Mouse (Mus musculus) spleen, adult 2 months (tissue): ENCODE data around the gene Dffa. TPM values are rescaled to one million over a fixed set of nuclear protein-coding genes. Genes with fewer than 3 reads are reported as not detected.
A peak's percentile ranks its signal among the peaks of the same experiment; 100 is the strongest.

Experiments used
- DNase-seq, 2 experiments: peaks; one replicate each; pipeline versions ENCODE4 v3.0.0 to v3.0.0-alpha.2; 2012 to 2021; ENCODE audit warnings: low spot score in 2 of 2, low read depth in 1 of 2
- H3K27ac ChIP-seq: fragments of 200-500 bp; 2 replicates; pipeline ENCODE4 v1.5.1; 2012; ENCODE audit warnings: low read length, inconsistent platforms; ENCODE audit not compliant: insufficient read depth
- H3K27me3 ChIP-seq: fragments of 200-500 bp; 2 replicates; pipeline ENCODE4 v1.6.1; 2012; ENCODE audit warnings: mild to moderate bottlenecking, moderate library complexity, low read length, inconsistent platforms; ENCODE audit not compliant: control insufficient read depth, insufficient read depth
- H3K36me3 ChIP-seq: fragments of 200-500 bp; 2 replicates; pipeline ENCODE4 v1.6.1; 2012; ENCODE audit warnings: mild to moderate bottlenecking, low read length, inconsistent platforms; ENCODE audit not compliant: control insufficient read depth, insufficient read depth
- H3K4me1 ChIP-seq: fragments of 200-500 bp; 2 replicates; pipeline ENCODE4 v1.6.1; 2011; ENCODE audit warnings: inconsistent platforms; ENCODE audit not compliant: control insufficient read depth, insufficient read depth, insufficient read length
- H3K4me3 ChIP-seq: fragments of 200-500 bp; 2 replicates; pipeline ENCODE4 v1.5.1; 2011; ENCODE audit warnings: mild to moderate bottlenecking, inconsistent platforms; ENCODE audit not compliant: insufficient read depth, insufficient read length; ENCODE audit errors: extremely low read depth
- CTCF ChIP-seq: fragments of 200-500 bp; IDR thresholded peaks from 2 replicates; pipeline ENCODE4 v1.5.1; 2011; ENCODE audit warnings: mild to moderate bottlenecking, inconsistent platforms; ENCODE audit not compliant: insufficient read depth, insufficient read length, insufficient replicate concordance; ENCODE audit errors: extremely low read depth
- POLR2A ChIP-seq: fragments of 200-500 bp; IDR thresholded peaks from 2 replicates; pipeline ENCODE4 v1.6.1; 2011; ENCODE audit warnings: low read depth, low read length, inconsistent platforms
- WGBS: fragments of 180-500 bp; shearing (Covaris S2); methylation state at CpG from one replicate; pipeline ENCODE4 v1.1.7; 2018; 5-methylcytosine and 5-hydroxymethylcytosine counted together
- polyA plus RNA-seq: library from polyadenylated mRNA; depleted of rRNA; stranded (reverse); fragments of >200 nt; gene quantifications from 2 replicates; pipeline ENCODE4 v1.2.3, GENCODE M21; 2012

Dffa gene
- polyA plus RNA-seq, 1 experiment = 15.4 TPM

DNA sequence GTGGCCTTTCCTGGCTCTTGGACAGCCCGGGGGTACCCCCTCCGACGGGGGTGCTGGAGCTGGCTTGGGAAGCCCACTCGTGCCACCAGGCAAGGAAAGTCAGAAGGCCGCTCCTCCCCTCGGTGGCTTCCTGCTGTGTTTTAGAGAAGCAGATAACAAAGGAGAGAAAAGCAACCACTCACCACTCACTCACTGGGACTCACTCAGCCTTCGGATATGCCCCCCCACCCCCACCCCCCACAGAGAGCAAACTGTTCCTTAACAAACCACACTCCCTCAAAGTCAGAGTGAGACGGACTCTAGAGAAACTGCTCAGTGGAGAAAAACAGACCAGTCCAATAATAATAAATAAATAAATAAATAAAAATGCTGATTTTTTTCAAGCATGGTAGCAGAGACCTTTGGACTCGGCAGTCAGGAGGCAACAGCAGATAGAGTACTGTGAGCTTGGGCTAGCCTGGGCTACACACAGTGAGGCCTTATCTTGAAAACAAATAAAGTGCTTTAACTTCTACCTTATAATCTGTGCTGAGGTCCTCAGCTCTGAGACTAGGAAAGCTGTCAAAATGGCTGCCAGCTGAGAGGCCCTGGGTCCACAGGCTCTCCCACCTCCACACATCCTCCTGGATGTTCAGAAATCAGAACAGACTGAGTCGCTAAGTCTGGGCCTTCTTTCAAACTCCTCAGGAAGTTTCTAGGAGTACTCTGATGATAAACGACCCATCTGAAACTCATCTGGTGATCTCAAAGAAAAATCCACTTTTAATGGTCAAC, 21.6 kb downstream of the Dffa start:
- no peak for DNase-seq
- no peak for TF ChIP-seq POLR2A
- no peak for TF ChIP-seq CTCF

DNA sequence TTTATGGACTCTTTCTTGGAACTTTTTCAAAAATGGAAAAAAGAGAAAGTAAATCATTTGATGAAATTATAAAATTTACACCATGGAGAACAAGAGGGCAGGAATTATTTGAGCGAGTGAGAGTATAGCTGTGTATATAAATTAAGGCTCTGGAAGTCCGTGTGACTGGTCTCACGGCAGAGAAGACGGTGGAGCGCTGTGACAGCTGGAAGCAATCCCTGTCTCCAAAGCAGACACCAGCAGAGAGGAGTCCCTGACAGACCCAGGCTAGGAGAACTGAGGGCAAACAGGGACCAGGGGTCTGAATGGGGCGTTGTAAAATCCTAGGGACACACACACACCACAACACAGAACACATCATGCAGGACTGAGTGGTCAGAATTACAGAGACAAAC, 22.2 kb downstream of the Dffa start:
- no peak for DNase-seq
- WGBS = 95% methylated on average over 6 of the region's 6 CpGs
- Histone ChIP-seq H3K27ac (no peak overlapping the region), H3K4me3 (no peak overlapping the region), H3K36me3 (no peaks in the 10 kb centered on the region), H3K27me3 (no peaks in the 10 kb centered on the region), H3K4me1 (no peaks in the 10 kb centered on the region)
- TF ChIP-seq CTCF (no peak), POLR2A (no peak)

More for the DNA sequence above, 21.6 kb downstream of the Dffa start:
- H3K36me3 ChIP-seq = no peaks in the 10 kb centered on the region
- H3K27me3 ChIP-seq = no peaks in the 10 kb centered on the region
- no peaks in the 10 kb centered on the region for H3K4me1 ChIP-seq
- H3K27ac ChIP-seq = no peak overlapping the region
- H3K4me3 ChIP-seq = no peak overlapping the region
- WGBS = 81% methylated on average over 11 of the region's 11 CpGs

DNA sequence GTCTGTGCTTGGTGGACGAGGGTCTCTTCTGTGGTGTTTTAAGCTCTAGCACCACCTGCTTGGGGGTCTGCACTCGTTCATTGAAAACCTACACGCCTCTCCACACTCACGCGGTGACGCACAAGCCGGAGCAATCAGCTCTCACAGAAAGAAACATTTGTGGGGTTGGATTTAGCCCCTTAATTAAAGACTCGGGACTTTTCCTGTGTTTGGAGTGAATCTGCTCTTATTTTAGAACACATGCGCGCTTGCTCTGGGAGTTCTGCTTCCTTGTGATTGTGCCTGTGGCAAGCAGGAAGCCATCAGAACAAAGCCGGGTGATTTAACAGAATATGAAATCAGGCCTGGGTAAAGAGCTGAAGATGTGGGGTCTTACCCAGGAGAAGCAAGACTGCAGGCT, 22.7 kb downstream of the Dffa start, which contains the start of gene Cort:
Cort (minus strand) TSS at position 101 of the 400 bp plus-strand sequence.
- H3K36me3 ChIP-seq = no peaks in the 10 kb centered on the region
- TF ChIP-seq CTCF = no peak
- TF ChIP-seq POLR2A = no peak
- DNase-seq = no peak

DNA sequence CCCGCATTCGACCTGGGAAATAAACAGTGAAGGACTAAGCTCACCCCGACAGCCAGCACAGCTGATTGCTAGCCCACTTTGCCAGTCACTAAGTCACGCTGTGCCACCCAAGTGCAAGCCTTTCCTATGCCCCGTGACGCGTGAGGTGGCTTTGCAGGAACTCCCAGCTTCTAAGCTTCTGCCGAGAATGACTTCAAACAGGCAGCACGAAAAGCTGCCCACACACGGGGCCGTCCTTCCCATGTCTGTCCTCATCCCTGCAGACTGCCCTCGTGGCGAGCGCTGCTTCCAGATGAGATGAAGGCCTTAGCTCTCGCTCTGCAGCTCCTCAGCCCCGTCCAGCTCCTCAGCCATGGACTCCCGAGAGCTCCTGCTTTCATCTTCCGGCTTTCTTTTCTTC, 24.5 kb downstream of the Dffa start:
- TF ChIP-seq POLR2A (no peak), CTCF (no peak)
- H3K4me3 ChIP-seq = no peak overlapping the region
- DNase-seq = no peak
- no peaks in the 10 kb centered on the region for H3K27me3 ChIP-seq
- peaks cover 8% of the 10 kb centered on the region; the same call in 1 of the 2 replicates for H3K4me1 ChIP-seq
- H3K27ac ChIP-seq = no peak overlapping the region
- H3K36me3 ChIP-seq = no peaks in the 10 kb centered on the region
- 95% methylated on average over 18 of the region's 18 CpGs for WGBS

More for the DNA sequence above, 22.7 kb downstream of the Dffa start, which contains the start of gene Cort:
- no peaks in the 10 kb centered on the region for H3K27me3 ChIP-seq
- no peak within 1 kb of the TSS for H3K27ac ChIP-seq
- WGBS = 92% methylated on average over 11 of the region's 11 CpGs
- H3K4me1 ChIP-seq = no peaks in the 10 kb centered on the region; the same call in 1 of the 2 replicates
- no peak within 1 kb of the TSS for H3K4me3 ChIP-seq

DNA sequence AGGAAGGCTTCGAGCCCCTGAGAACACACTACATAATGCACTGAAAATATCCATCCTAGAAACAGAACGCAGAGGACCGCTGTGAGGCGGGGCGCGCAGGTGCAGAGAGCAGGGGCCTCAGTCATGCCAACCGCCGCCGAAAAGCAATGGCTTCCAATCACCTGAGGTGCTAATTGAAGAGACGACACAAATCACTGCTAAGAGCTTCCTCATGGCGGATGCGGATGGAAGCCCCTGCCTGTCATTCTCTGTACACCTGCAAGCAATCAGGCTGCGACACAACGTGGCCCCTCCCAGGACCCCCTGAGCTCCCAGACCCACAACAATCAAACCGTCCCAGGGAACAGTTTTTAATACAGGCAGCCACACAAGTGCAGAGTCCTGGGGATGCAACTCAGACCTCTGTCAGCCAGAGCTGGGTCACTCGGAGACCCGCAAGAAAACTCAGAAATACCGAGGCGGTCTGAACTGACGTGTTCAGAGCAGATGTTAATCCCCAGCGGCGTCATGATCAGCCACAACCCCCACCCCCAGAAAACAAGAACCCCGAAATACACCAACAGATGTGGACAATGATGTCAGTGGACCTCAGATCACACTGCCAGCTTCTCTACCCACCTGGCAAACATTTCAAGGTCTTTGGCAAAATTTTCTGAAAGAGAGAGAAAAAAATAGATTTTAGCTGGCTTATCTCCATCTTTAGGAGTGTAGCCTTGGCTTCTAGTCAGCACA, 27.2 kb downstream of the Dffa start:
- no peaks in the 10 kb centered on the region for H3K36me3 ChIP-seq
- 76% methylated on average over 23 of the region's 23 CpGs for WGBS
- DNase-seq = no peak
- H3K27ac ChIP-seq = no peak overlapping the region
- H3K4me3 ChIP-seq = no peak overlapping the region
- peaks cover 8% of the 10 kb centered on the region; the same call in 1 of the 2 replicates for H3K4me1 ChIP-seq
- no peak for TF ChIP-seq POLR2A
- no peak for TF ChIP-seq CTCF
- H3K27me3 ChIP-seq = no peaks in the 10 kb centered on the region

DNA sequence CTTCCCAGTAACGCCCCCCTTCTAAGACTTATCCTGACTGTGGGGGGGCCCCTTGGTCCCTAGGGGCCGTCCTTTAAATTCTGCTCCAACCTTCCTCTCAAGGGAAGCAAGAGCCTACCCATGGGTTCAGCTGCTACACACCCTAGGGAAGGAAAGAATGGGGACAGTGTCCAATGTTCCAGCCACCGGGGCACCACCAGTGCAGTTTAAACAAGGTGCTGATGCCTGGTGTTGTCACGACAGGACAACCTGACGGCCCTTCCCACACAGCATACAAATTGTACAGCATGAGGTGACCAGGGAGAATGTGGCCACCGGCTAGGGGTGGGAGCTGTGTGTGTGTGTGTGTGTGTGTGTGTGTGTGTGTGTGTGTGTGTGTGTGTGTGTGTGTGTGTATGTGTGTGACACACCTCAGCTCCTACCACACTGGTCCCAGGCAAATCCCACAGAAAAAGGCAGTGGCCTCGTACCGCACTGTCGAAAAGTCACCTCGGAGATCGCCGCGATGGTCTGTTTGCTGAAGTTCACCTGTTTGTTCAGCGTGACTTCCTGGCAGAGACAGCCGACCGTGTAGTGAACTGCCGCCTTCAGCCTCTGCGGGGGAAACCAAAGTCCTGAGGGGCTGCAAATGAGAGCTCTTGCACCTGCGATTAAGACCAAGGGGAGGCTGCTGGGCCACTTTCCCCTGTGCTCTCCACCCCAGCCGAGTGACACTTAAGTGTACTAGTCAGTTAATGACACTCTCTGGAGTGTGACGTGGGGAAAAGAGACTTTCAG, 28.0 kb downstream of the Dffa start:
- WGBS = 45% methylated on average over 21 of the region's 21 CpGs
- H3K27ac ChIP-seq = peak overlapping the region; percentile 38
- TF ChIP-seq CTCF (no peak), POLR2A (no peak)
- no peak overlapping the region; the same call in 1 of the 2 replicates for H3K4me3 ChIP-seq
- H3K27me3 ChIP-seq = no peaks in the 10 kb centered on the region
- peaks cover 8% of the 10 kb centered on the region; the same call in 1 of the 2 replicates for H3K4me1 ChIP-seq
- peak; percentile 31 to 69 for DNase-seq
- no peaks in the 10 kb centered on the region for H3K36me3 ChIP-seq

DNA sequence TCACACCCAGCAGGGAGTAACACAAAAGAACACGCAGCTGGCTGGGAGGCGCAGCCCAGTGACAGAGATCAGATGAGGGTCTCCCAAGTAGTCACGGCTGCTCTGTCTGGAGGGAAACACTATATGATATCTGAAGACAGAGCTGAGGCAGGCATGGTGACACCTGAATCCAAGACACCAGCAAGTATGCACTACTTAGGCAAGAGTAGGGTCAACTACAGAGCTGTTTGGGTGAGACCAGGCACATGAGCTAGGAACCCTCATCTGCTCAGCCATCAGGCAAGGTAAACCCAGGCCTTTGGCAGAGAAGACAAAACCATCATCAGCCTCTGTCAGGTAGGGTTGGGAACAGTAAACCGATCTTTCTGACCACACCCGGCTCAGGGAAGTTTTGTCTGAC, 29.4 kb downstream of the Dffa start:
- Histone ChIP-seq H3K27me3 (no peaks in the 10 kb centered on the region), H3K36me3 (no peaks in the 10 kb centered on the region), H3K4me1 (peaks cover 8% of the 10 kb centered on the region; the same call in 1 of the 2 replicates), H3K4me3 (no peak overlapping the region), H3K27ac (no peak overlapping the region)
- DNase-seq = no peak
- 75% methylated on average over 5 of the region's 5 CpGs for WGBS
- no peak for TF ChIP-seq CTCF
- TF ChIP-seq POLR2A = no peak
